Mouse (Mus musculus): ENCODE results near the gene Slc17a5. TPM values are rescaled to one million over a fixed set of nuclear protein-coding genes. Genes with fewer than 3 reads are reported as not detected.

The Slc17a5 gene
- total RNA-seq, 2 experiments from 2014 or later = 4.8 to 6.2 TPM

DNA sequence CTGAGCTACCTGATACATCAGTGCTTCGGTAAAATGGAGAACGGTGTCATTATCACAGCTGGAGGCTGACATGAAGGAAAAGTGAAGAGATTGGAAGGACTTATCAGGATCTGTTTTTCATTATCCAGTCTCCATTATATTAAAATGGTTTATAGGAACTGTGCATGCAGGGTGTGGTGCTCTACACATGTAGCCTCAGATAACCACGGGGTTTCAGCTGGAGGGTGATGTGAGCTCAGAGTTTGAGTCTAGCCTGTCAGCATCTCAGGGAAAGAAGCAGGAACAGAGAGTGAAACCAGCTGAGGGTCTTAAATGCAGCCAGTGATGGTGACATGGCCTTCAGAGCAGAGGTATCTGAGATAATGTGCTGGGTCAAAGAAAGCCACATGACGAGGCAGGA is 28.4 kb downstream of the Slc17a5 start:
- no peak for DNase-seq

DNA sequence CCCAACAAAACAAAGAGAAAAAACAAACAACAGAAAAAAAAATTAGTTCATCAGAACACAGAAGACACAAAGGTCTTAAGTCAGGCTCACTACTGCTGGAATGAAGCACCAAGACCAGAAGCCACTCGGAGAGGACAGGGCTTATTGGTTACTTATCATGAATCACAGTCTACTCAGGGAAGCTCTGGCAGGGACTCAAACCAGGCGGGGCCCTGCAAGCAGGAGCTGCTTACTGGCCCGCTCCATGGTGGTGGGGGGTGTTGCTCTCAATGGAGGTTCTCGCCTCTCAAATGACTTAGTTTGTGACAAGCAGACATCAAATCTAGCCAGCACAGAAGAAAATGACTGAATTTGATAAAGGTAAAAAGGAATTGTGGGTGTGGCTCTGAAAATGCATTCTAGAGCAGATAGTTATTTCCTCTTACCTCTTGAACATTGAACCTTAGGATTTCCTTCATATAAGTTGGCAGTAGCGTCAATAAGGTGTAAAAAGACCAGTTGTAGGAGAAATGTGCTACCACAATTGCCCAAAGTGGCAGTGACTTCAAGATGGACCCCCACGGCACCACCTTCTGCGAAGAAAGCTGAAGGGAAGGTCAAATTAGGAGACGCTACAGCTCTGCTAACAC is 29.1 kb downstream of the Slc17a5 start:
- DNase-seq = no peak

GRCm38 (mm10) chr9:78557041-78557440 is 30.8 kb downstream of the Slc17a5 start:
- no peak for DNase-seq

GRCm38 (mm10) chr9:78552984-78553383 is 34.9 kb downstream of the Slc17a5 start:
- peak; percentile 69 to 96 for DNase-seq

- DNase-seq = no peak
Measured at GRCm38 (mm10) chr9:78551761-78552160, 36.1 kb downstream of the Slc17a5 start.

DNA sequence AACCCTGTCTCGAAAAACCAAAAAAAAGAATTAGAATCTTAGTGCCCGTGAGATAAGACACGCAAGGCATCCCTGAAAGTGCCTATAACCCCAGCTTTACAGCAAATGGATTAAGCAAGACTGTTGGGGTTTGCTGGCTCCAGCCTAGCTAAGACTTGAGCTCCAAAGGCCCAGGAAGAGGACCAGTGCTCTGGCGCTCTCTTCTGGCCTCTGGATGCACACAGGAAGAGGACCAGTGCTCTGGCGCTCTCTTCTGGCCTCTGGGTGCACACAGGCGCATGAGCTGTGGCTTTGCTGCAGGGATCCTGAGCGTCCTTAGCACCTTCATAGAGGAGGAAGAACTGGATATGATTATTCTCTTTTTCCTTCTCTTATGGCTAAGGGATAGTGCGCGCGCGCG is 40.1 kb downstream of the Slc17a5 start:
- DNase-seq = no peak

DNA sequence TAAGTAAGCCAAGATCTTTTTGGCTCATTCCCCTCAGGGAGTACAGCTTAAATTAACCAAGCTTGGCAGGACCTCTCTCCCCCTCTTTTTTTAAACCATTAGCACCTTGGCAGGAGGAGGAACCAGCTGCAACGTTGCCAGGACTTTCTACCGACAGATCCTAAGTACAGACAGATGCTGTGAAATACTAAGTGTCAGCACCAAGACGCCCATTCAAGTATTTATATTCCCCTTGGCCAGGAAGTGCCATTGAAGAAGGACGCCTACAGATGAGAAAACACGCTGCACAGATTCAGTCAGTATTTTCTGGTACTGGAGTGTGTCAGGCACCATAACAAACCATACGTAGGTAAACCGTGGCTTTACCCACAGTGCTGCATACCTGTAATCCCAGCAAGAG is 40.9 kb downstream of the Slc17a5 start:
- peak; percentile 54 to 60 for DNase-seq

DNA sequence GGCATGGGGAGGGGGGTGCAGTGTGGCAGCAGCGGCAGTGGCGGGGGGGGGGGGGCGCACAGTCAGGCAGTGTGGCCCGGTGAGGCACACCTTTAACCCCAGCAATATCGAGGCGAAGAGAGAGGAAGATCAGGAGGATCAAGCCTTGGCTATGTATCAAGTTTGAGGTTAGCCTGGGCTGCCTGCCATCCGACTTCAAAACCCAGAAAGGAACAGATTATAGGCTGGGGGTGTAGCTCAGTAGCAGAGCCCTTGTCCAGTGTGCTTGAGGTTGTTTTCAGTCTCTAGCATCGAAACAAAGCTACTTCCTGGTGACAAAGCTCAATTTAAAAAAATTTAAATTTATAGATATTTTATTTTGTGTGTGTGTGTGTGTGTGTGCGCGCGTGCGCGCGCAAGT is 46.1 kb downstream of the Slc17a5 start:
- DNase-seq = no peak

DNA sequence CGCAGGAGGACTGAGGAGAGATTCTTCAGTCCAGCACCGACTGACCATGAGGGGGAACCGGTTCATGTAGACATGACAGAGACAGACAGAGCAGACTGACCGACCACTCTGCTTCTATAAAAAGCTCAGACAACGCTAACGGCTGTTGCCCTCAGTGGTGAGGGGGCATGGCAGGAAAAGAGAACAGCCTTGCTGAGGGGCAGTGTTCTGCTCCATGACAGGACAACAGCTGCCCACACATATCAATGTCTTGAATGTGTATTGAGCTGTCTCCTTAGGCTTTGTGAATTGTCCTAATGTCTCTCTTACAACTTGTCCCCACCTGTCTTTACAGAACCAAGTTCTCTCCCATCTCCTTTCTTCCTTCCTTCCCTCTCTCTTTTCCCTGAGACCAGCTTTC is 49.4 kb downstream of the Slc17a5 start:
- no peak for DNase-seq

- peak; percentile 69 to 88 for DNase-seq
Measured at GRCm38 (mm10) chr9:78537154-78537873, 50.5 kb downstream of the Slc17a5 start.

GRCm38 (mm10) chr9:78534606-78535005 is 53.2 kb downstream of the Slc17a5 start:
- DNase-seq = no peak

DNA sequence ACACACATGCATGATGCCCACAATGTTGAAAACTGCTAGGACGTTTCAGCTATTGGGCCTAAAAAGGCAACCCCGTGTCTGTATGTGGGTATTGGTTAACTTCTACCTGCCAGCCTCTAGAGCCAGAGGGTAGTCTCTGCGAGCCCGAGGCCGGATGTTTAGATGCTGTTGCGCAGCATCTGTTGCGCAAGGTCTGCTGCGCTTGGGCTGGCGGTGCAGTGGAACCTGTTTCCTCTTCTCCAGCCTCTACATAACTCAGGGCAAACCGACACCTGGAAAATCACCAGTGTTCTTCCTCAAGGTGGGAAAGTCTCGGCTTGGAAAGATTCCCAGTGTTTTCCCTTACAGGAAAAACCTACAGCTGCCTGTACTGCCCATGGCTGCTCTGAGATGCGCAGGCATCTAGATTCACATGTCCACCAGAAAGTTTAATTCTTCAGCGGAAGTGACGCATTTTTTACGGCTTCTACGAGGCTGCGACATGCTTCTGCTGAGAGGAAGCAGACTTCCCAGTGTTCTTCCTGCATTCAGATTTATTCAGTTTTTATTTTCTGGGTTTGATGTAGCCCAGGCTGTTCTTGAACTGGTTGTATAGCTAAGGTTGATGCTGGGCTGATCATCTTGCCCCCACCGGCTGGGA is 54.4 kb downstream of the Slc17a5 start:
- peak; percentile 20 to 35 for DNase-seq

DNA sequence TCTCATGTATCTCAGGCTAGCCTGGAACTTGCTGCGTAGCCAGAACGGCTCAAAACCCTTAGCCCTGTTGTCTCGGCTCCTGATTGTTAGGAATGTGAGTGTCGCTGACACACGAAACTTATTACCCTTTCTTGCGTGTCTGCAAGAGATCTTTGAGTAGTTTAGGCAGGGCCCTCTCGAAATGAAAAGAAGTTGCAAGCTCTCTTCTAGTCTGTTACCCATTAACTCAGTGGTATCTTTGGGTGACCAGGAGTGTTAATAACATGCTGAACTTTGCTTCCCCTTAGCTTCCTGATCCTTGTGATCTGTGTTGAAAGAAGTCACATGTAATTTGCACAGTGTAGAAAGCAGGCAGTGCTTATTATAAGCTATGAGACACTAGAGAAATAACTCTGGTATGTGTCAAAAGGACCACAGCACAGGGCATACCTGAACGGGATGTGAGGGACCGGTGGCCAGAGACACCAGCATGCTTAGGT is 55.5 kb downstream of the Slc17a5 start:
- peak in 1 of 2 experiments; percentile 12 for DNase-seq

GRCm38 (mm10) chr9:78531816-78532215 is 56.0 kb downstream of the Slc17a5 start:
- DNase-seq = peak in 1 of 2 experiments; percentile 8

- DNase-seq = peak; percentile 72 to 93
Measured at GRCm38 (mm10) chr9:78527767-78528381, 60.0 kb downstream of the Slc17a5 start.

DNA sequence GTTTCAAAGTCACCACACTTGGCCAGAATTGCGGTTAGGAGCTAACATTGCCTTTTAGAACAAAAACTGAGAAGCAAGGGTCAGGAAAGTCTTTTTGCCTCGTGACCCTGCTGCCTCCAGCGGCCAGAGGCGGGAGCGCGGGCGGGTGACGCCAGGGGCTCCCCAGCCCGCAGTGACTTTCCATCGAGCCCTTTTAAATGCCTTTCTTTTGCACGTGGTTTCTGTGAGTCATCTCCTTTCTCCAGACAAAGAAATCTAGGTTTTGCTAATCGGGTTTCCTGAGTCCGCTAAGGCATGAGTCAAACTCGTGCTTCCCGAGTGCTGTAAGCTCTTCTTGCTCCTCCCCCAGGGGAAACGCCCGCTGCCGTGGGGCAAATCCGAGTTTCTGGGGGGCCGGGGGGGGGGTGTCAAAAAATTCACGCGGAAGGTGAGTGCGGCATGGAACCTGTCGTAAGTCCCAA is 60.5 kb downstream of the Slc17a5 start:
- DNase-seq = peak; percentile 87 to 90

DNA sequence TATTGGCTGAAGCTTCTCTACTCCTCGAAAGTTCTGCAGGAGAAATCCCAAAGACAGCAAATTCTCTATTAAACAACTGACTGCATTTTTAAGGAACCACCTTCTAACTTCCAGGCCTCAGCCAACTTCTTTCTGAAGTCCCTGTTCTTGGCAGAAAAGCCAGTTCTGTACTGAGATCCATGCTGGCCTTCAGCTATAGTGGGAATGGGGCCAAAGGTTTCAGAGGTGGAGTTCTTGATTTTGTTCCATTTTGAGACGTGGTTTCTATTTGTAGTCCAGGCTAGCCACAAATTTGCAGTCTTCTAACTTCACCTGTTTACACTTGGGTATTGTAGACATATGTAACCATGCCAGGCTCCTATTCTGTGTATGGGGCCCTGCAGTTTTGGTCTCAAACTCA is 61.6 kb downstream of the Slc17a5 start:
- DNase-seq = no peak

- no peak for DNase-seq
Measured at GRCm38 (mm10) chr9:78525451-78526135, 62.2 kb downstream of the Slc17a5 start.

- peak; percentile 29 to 40 for DNase-seq
Measured at GRCm38 (mm10) chr9:78521689-78522088, 66.2 kb downstream of the Slc17a5 start.

DNA sequence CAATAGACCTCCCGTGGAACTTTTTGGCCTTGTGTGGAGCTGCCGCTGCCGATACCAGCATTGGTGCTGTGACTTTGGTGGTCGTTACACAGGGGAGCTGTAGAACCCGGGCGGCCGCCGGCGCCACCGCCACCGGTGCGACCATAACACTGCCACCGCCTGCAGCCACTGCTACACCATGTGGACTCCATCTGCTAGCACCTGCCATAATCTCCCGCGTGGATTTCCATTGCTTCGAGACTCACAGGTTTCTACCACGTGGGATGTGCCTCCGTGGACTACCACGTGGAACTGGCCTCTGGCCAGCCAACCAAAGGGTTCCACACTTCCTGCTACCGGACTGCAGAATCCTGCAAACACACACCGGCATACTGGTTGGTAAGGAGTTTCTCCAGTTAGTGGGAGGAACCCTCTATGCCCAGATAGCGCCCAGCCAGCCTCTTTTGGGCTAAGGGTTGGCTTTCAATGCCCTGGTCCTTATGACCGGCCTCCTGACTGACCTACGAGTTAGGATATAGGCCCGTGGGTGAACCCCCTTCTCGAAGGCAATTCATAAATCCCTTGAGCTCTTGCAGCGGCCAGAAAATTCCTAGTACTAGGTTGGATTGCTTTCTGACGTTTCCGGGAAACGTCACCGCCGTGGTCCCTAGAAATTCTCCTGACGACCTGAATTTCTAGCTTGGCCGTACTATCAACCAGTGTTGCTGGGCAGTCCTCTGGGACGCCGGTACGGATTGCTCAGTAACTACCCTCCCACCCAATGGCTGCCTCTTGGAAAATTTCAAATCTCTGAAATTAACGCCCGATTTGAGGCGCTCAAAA is 66.8 kb downstream of the Slc17a5 start:
- DNase-seq = peak; percentile 40 to 55

- DNase-seq = peak; percentile 35 to 44
Measured at GRCm38 (mm10) chr9:78520127-78520779, 67.6 kb downstream of the Slc17a5 start.
